Mouse (Mus musculus): ENCODE measurements at regions not wholly inside any gene's neighbourhood (a gene's known extent, or its start where the extent isn't known, plus 50 kb on each side); places are given as distances from the start of the nearest gene placed in this dataset.

DNA sequence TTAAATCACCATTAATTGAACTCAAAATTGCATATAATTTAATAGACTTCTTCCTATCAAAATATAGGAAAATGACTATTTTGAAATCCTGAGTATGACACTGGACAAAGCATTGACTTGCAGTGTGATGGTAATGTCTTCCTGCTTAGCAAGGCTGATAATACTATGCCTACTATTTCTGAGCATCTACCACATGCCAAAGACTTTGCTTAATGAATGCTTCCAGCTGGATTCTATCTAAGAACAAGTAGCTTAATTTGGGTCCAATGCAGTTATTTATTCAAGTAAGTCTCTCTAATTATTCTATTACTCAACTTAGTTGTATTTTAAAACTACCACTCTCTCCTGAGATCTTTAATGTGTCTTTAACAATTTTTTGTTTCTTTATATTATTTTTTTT is 431.2 kb downstream of the AI429214 start:
- no peak for TF ChIP-seq CTCF (IDR thresholded peaks at IDR 0.05; ENCODE audit: low read depth)
- TF ChIP-seq EP300 (IDR thresholded peaks at IDR 0.05; ENCODE audit: low read depth): no peak

Data from liver, postnatal 0 days (tissue).